Mouse (Mus musculus) ES-Bruce4 (cell line): ENCODE results near the gene Slamf7. TPM values are rescaled to one million over a fixed set of nuclear protein-coding genes. Genes with fewer than 3 reads are reported as not detected.
A peak's percentile ranks its signal among the peaks of the same experiment; 100 is the strongest.

Experiments used
- H3K27ac ChIP-seq: 2 replicates; pipeline ENCODE4 v1.5.1; 2012; ENCODE audit warnings: low read length, inconsistent platforms; ENCODE audit not compliant: insufficient read depth
- H3K27me3 ChIP-seq: 2 replicates; pipeline ENCODE4 v1.6.1; 2012; ENCODE audit warnings: mild to moderate bottlenecking, low read length, inconsistent platforms; ENCODE audit not compliant: control insufficient read depth, poor library complexity, insufficient read depth, severe bottlenecking
- H3K36me3 ChIP-seq: 2 replicates; pipeline ENCODE4 v1.6.1; 2012; ENCODE audit warnings: inconsistent platforms, mild to moderate bottlenecking, low read length, moderate library complexity; ENCODE audit not compliant: control insufficient read depth, poor library complexity, insufficient read depth, severe bottlenecking
- H3K4me1 ChIP-seq: one replicate; pipeline ENCODE4 v1.8.1; 2011; ENCODE audit warnings: low read length; ENCODE audit not compliant: control insufficient read depth, insufficient read depth
- H3K4me3 ChIP-seq: 2 replicates; pipeline ENCODE4 v1.5.1; 2011; ENCODE audit warnings: low read depth, mild to moderate bottlenecking, low read length
- H3K9ac ChIP-seq: 2 replicates; pipeline ENCODE4 v1.6.1; 2012; ENCODE audit warnings: low read depth, mild to moderate bottlenecking, inconsistent platforms; ENCODE audit not compliant: poor library complexity, severe bottlenecking
- H3K9me3 ChIP-seq: replicated peaks from 2 replicates; pipeline ENCODE4 v1.6.1; 2012; ENCODE audit warnings: mild to moderate bottlenecking, low read length, inconsistent platforms; ENCODE audit not compliant: control insufficient read depth, poor library complexity, insufficient read depth, severe bottlenecking
- CTCF ChIP-seq: IDR thresholded peaks from one replicate; pipeline ENCODE4 v1.8.1; 2011; ENCODE audit warnings: low read depth, low read length
- EP300 ChIP-seq: IDR thresholded peaks from 2 replicates; pipeline ENCODE4 v1.6.1; 2011; ENCODE audit warnings: low read depth, low read length; ENCODE audit not compliant: insufficient read depth
- POLR2A ChIP-seq: IDR thresholded peaks from one replicate; pipeline ENCODE4 v1.8.1; 2011; ENCODE audit warnings: low read length; ENCODE audit not compliant: insufficient read depth
- polyA plus RNA-seq: library from polyadenylated mRNA; stranded (reverse); fragments of >200 nt; gene quantifications from 2 replicates; pipeline ENCODE4 v1.2.4, GENCODE M21; 2011; ENCODE audit warnings: low read depth; ENCODE audit not compliant: missing spikeins, insufficient read depth, insufficient read length

The Slamf7 gene
- not detected in 2 replicates for polyA plus RNA-seq

DNA sequence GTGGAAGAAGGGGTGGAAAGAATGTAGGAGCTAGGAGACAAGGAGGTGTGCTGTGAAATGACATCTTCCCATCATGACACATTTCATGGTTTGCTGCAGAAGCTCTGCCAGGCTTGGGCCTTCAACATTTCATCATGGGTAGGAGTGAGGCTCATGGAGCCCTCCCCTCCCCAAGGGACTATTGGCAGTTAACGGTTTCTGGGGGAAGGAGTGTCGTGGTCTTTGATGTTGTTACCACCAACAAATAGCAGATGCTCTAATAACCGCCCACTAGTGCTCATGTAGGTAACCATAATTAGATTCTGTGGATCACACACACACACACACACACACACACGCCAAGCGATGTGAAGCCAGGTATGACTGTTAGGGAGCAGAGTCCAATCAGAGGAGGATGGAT, at the start of gene Slamf7:
Gene Slamf7 (minus strand): TSS at position 302 of the 400 bp plus-strand sequence.
- Histone ChIP-seq H3K4me3 (no peak within 1 kb of the TSS), H3K9ac (no peak within 1 kb of the TSS), H3K27me3 (no peaks in the 10 kb centered on the region; the same call in 1 of the 2 replicates), H3K4me1 (no peaks in the 10 kb centered on the region), H3K27ac (no peak within 1 kb of the TSS), H3K9me3 (no peaks in the 10 kb centered on the region), H3K36me3 (no peaks in the 10 kb centered on the region)
- no peak for TF ChIP-seq POLR2A
- no peak for TF ChIP-seq EP300
- TF ChIP-seq CTCF, result no peak

DNA sequence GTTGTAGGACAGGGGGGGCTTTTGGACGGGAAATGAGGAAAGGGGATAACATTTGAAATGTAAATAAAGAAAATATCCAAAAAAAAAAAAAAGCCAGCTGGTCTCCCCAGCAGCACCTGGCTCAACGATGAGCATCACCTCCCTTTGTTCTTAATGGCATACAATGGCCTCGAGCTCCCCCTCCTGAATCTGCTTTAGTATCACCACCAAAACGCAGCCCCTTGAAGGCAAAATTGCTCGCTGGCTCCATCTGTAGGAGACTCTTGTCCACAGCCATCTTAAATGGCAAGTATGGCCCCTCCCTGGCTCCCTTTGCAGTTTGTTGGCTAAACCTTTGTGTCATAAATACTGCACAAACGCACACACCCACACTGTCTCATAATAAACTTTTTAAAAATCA, 46.1 kb upstream of the Slamf7 start:
- Histone ChIP-seq H3K36me3 (no peaks in the 10 kb centered on the region), H3K4me3 (no peak overlapping the region), H3K4me1 (no peaks in the 10 kb centered on the region), H3K9ac (no peak overlapping the region), H3K27ac (no peak overlapping the region), H3K27me3 (no peaks in the 10 kb centered on the region), H3K9me3 (no peaks in the 10 kb centered on the region)
- peak; percentile 70 for TF ChIP-seq CTCF
- TF ChIP-seq EP300, result no peak

DNA sequence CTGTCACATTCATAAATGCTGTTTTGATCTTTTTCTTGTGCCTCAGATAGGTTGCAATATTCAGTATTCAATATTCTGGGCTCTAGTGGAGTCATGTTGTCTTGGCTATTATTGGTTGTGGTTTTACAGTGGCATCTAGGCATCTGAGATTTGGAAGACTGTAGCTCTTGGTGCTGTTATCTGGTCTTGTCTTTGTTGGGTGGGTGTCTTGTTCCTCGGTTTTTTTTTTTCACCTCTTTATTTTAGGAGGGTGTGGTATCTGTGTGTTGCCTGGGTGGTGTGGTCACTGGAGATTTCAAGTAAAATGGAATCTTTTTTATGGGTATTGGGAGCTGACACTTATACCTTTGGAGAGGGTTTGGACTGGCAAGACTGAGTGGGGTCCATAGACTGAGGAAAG, 41.1 kb upstream of the Slamf7 start:
- H3K27me3 ChIP-seq, result no peaks in the 10 kb centered on the region
- no peak for TF ChIP-seq POLR2A
- TF ChIP-seq CTCF, result no peak
- no peak for TF ChIP-seq EP300
- no peak overlapping the region for H3K9ac ChIP-seq
- H3K4me3 ChIP-seq, result no peak overlapping the region
- no peaks in the 10 kb centered on the region for H3K36me3 ChIP-seq
- no peaks in the 10 kb centered on the region for H3K9me3 ChIP-seq
- no peak overlapping the region for H3K27ac ChIP-seq
- no peaks in the 10 kb centered on the region for H3K4me1 ChIP-seq

DNA sequence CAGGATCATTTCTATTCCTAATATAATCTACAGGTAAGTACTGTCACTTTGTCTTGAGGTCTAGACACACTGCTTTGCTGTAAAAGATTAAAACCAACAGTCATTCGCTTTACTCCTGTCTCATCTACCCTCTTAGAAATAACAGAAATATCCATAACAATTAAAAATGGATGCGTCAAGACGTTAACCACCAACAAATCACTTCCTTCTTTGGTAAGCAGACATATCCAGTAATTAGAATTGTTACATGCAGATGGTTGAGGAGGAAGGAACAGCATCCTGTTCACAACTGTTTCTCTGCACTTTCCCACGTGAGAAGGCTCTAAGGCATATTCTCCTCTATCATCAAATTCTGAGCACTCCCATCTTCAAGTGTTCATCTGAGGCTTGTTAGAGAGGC, 34.5 kb upstream of the Slamf7 start:
- Histone ChIP-seq H3K9ac (no peak overlapping the region), H3K9me3 (0 out of 2 replicates have a peak, but pooled peaks cover 3% of the 10 kb centered on the region), H3K36me3 (no peaks in the 10 kb centered on the region), H3K4me1 (no peaks in the 10 kb centered on the region), H3K27me3 (no peaks in the 10 kb centered on the region), H3K4me3 (no peak overlapping the region), H3K27ac (no peak overlapping the region)
- TF ChIP-seq POLR2A (no peak), CTCF (no peak), EP300 (no peak)

DNA sequence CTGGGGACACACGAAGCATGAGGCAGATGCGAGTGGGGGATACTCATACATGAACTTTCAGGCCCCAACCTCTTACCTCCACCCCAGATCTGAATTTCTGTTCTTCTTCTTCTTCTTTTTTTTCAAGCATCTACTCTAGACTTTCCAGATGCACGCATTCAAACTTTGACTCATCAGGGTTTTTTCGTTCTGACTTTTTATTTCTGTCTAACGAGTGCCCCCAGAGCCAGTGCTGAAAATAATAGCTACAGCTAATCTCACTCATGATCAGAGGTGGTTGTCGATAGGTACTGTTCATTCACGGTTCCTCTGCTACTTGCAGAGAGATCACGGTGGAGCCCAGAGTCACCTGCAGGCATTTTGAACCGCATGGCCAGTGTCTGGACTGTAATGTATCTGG, 32.1 kb upstream of the Slamf7 start:
- Histone ChIP-seq H3K36me3 (no peaks in the 10 kb centered on the region), H3K9ac (no peak overlapping the region), H3K4me1 (no peaks in the 10 kb centered on the region), H3K27me3 (no peaks in the 10 kb centered on the region), H3K4me3 (no peak overlapping the region), H3K27ac (no peak overlapping the region), H3K9me3 (0 out of 2 replicates have a peak, but pooled peaks cover 3% of the 10 kb centered on the region)
- TF ChIP-seq EP300, result no peak
- no peak for TF ChIP-seq POLR2A
- TF ChIP-seq CTCF, result no peak

DNA sequence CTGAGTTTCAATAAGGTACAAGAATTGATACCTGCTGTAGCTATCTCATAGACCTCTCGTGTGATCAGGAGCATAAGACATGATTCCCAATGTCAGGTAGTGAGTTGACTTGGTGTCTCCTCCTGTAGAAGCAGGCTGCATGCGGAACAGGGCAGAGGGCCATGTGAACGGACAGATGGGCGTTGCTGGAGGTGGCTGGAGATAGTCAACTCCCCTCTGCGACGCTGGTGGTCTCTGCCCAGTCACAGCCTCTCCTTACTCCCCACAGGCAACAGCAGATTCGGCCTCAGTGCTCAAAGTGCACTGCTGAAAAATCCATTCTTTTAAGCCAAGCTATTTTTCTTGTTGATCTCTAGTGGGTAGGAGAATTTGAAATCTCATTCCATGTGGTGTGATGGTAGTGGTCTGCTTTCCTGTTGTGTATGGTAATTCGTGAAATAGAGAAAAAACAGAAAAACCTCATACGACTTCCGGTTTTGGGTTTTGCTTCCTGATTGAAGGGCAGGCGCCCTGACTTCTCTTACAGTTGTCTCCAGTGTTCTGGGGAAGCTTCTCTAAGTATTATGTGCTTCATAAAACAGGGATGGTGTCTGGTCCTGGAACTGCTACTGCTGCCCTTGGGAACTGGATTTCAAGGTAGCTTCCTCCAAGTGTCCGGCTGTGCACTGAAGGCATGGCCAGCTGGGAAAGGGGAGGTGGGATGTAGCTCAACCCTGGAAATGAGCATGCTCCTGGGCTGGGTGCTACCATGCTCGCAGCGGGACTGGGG, 28.9 kb upstream of the Slamf7 start, which contains the start of gene Cd48:
Gene Cd48 (plus strand): TSS at position 479 of the 769 bp plus-strand sequence.
- Histone ChIP-seq H3K27ac (no peak within 1 kb of the TSS), H3K9ac (no peak within 1 kb of the TSS), H3K4me1 (peaks cover 2% of the 10 kb centered on the region), H3K4me3 (no peak within 1 kb of the TSS), H3K36me3 (no peaks in the 10 kb centered on the region), H3K27me3 (no peaks in the 10 kb centered on the region), H3K9me3 (no peaks in the 10 kb centered on the region)
- TF ChIP-seq POLR2A (no peak), EP300 (no peak), CTCF (no peak)
